Comparison of ENCODE assay signal across 27 mouse cellular contexts in genomic region chr19:41303933-41304332, GRCm38 (mm10). TPM values are rescaled to one million over a fixed set of nuclear protein-coding genes. Genes with fewer than 3 reads are reported as not detected.
DNase-seq lines count a peak whose midpoint lies in the region; ATAC-seq and TF ChIP-seq lines count a peak whose summit lies in the region.
"Had no signal": no experiment of that assay in that cellular context is flagged by ENCODE, and none has a peak within 500 bp of the region (broad histone marks: within the 10 kb centered on the region; RNA-seq: fewer than 3 reads in every experiment).

No protein-coding gene starts in this region.

- peaks cover 15% of the 10 kb centered on the region for H3K4me1 ChIP-seq in forebrain, embryonic 10.5 days
- H3K4me1 ChIP-seq in forebrain, postnatal 0 days (ENCODE audit: insufficient read depth): no peaks in the 10 kb centered on the region
- H3K4me1 ChIP-seq in kidney, embryonic 16.5 days (ENCODE audit: insufficient read depth, low read length): no peaks in the 10 kb centered on the region
- H3K4me1 ChIP-seq in embryonic facial prominence, embryonic 10.5 days: peaks cover 28% of the 10 kb centered on the region
- H3K4me1 ChIP-seq: heart, embryonic 15.5 days; midbrain, embryonic 13.5 days had no signal

- H3K4me3 ChIP-seq in forebrain, embryonic 10.5 days: no peak overlapping the region
- H3K4me3 ChIP-seq in forebrain, postnatal 0 days (ENCODE audit: low read depth, low read length): no peak overlapping the region
- H3K4me3 ChIP-seq in kidney, embryonic 16.5 days (ENCODE audit: low read length): no peak overlapping the region
- H3K4me3 ChIP-seq in embryonic facial prominence, embryonic 10.5 days: no peak overlapping the region
- H3K4me3 ChIP-seq: embryonic facial prominence, embryonic 13.5 days; heart, embryonic 15.5 days; layer of hippocampus, adult 2 months; midbrain, embryonic 13.5 days; neural tube, embryonic 13.5 days had no signal

- H3K27ac ChIP-seq in forebrain, embryonic 10.5 days: peak overlapping the region; percentile 26; the same call in 1 of the 2 replicates
- no peak overlapping the region for H3K27ac ChIP-seq in forebrain, postnatal 0 days (ENCODE audit: low read depth, low read length)
- H3K27ac ChIP-seq in kidney, embryonic 16.5 days (ENCODE audit: low read length): peak overlapping the region; percentile 72
- H3K27ac ChIP-seq in embryonic facial prominence, embryonic 10.5 days (replicated peaks): peak overlapping the region; percentile 66
- H3K27ac ChIP-seq: embryonic facial prominence, embryonic 13.5 days; heart, embryonic 15.5 days; layer of hippocampus, adult 2 months; liver, embryonic 14.5 days; macrophage; midbrain, embryonic 13.5 days; neural tube, embryonic 13.5 days; stomach, postnatal 0 days had no signal

- ATAC-seq in forebrain, postnatal 0 days: no peak
- 0 out of 2 replicates have a peak, but pooled peaks have one; percentile 12 for ATAC-seq in kidney, embryonic 16.5 days (ENCODE audit: low FRiP score, low TSS enrichment)
- ATAC-seq: forebrain, embryonic 16.5 days; hindbrain, embryonic 16.5 days; midbrain, embryonic 13.5 days had no signal

- no peak overlapping the region for H3K4me2 ChIP-seq in forebrain, postnatal 0 days (ENCODE audit: low read depth)
- H3K4me2 ChIP-seq in kidney, embryonic 16.5 days (replicated peaks; ENCODE audit: low read depth, low read length): no peak overlapping the region
- H3K4me2 ChIP-seq: embryonic facial prominence, embryonic 13.5 days; heart, embryonic 15.5 days; midbrain, embryonic 13.5 days; neural tube, embryonic 13.5 days had no signal

- no peaks in the 10 kb centered on the region for H3K36me3 ChIP-seq in forebrain, embryonic 10.5 days (replicated peaks)
- H3K36me3 ChIP-seq in forebrain, postnatal 0 days (ENCODE audit: insufficient read depth): no peaks in the 10 kb centered on the region
- no peaks in the 10 kb centered on the region for H3K36me3 ChIP-seq in kidney, embryonic 16.5 days (ENCODE audit: insufficient read depth, low read length)
- no peaks in the 10 kb centered on the region for H3K36me3 ChIP-seq in embryonic facial prominence, embryonic 10.5 days (replicated peaks)
- H3K36me3 ChIP-seq: embryonic facial prominence, embryonic 13.5 days; heart, embryonic 15.5 days; midbrain, embryonic 13.5 days; neural tube, embryonic 13.5 days had no signal

- no peak for DNase-seq in forebrain, embryonic 10.5 days (ENCODE audit: extremely low spot score, low spot score)
- no peak for DNase-seq in forebrain, postnatal 0 days
- DNase-seq in kidney, postnatal 25 days: no peak
- peak; percentile 37 to 50 for DNase-seq in adrenal gland, postnatal 36 days
- no peak for DNase-seq in embryonic facial prominence, embryonic 10.5 days (ENCODE audit: low spot score)
- DNase-seq in retina, embryonic 14.5 days (ENCODE audit: low spot score): no peak
- DNase-seq: B cell, adult 2 months; cerebellum, adult 11 months; cerebellum, adult 9-11 months; embryo, embryonic 11 days; kidney, postnatal 36 days; lung, adult 2 months; lung, postnatal 10 days; right cerebral cortex, postnatal 4 days; thymus, adult 18-20 months; thymus, postnatal 25 days had no signal

- H3K9ac ChIP-seq in forebrain, postnatal 0 days: no peak overlapping the region
- no peak overlapping the region for H3K9ac ChIP-seq in kidney, embryonic 16.5 days (replicated peaks; ENCODE audit: low read length)
- H3K9ac ChIP-seq: embryonic facial prominence, embryonic 13.5 days; heart, embryonic 15.5 days; liver, embryonic 14.5 days; midbrain, embryonic 13.5 days; neural tube, embryonic 13.5 days had no signal

- WGBS in forebrain, embryonic 10.5 days: 80% methylated on average over 3 of the region's 3 CpGs
- 67% methylated on average over 3 of the region's 3 CpGs for WGBS in forebrain, postnatal 0 days
- 50% methylated on average over 3 of the region's 3 CpGs for WGBS in kidney, embryonic 16.5 days
- 62% methylated on average over 3 of the region's 3 CpGs for WGBS in embryonic facial prominence, embryonic 10.5 days

- H3K9me3 ChIP-seq in forebrain, embryonic 10.5 days: no peaks in the 10 kb centered on the region
- no peaks in the 10 kb centered on the region for H3K9me3 ChIP-seq in forebrain, postnatal 0 days (ENCODE audit: low read length)
- H3K9me3 ChIP-seq in kidney, embryonic 16.5 days (ENCODE audit: low read length): no peaks in the 10 kb centered on the region
- no peaks in the 10 kb centered on the region for H3K9me3 ChIP-seq in embryonic facial prominence, embryonic 10.5 days
- H3K9me3 ChIP-seq: embryonic facial prominence, embryonic 13.5 days; heart, embryonic 15.5 days; midbrain, embryonic 13.5 days; neural tube, embryonic 13.5 days had no signal

- TF ChIP-seq CTCF in forebrain, postnatal 0 days (IDR thresholded peaks at IDR 0.05; ENCODE audit: low read depth): no peak

- no peaks in the 10 kb centered on the region for H3K27me3 ChIP-seq in forebrain, embryonic 10.5 days (ENCODE audit: poor library complexity, severe bottlenecking)
- no peaks in the 10 kb centered on the region for H3K27me3 ChIP-seq in forebrain, postnatal 0 days (ENCODE audit: insufficient read depth, low read length)
- H3K27me3 ChIP-seq in kidney, embryonic 16.5 days (ENCODE audit: insufficient read depth, low read length): 0 out of 2 replicates have a peak, but pooled peaks cover 6% of the 10 kb centered on the region
- no peaks in the 10 kb centered on the region for H3K27me3 ChIP-seq in embryonic facial prominence, embryonic 10.5 days (replicated peaks; ENCODE audit: low read depth, poor library complexity, severe bottlenecking)
- H3K27me3 ChIP-seq: embryonic facial prominence, embryonic 13.5 days; midbrain, embryonic 13.5 days; neural tube, embryonic 13.5 days had no signal

RNA-seq across cellular contexts. Expression of gene Tm9sf3, which starts 40.1 kb away (rescaled TPM):
- polyA plus RNA-seq in forebrain, embryonic 10.5 days (2016; fragmentation: Nextera tagmentation; extraction: Ambion mirVana): 92.8 and 104 TPM in 2 replicates
- 137 and 159 TPM in 2 replicates for total RNA-seq in forebrain, postnatal 0 days (2014; rRNA removed)
- 50.7 and 66.3 TPM in 2 replicates for polyA plus RNA-seq in forebrain, postnatal 0 days (2015; fragmentation: Nextera tagmentation; extraction: Ambion mirVana)
- 138 and 146 TPM in 2 replicates for polyA plus RNA-seq in kidney, embryonic 16.5 days (2015; fragmentation: Nextera tagmentation; extraction: Ambion mirVana)
- 100 to 1,000 TPM; 182 to 192 TPM for total RNA-seq in adrenal gland, postnatal 36 days (2021)
- 95.9 and 96.9 TPM in 2 replicates for polyA plus RNA-seq in embryonic facial prominence, embryonic 10.5 days (2016; fragmentation: Nextera tagmentation; extraction: Ambion mirVana)

Comparison
In these comparisons a context has a peak if more than half of its experiments do, and no peak if none do; other contexts are left out.
1. DNase-seq: peak in adrenal gland, postnatal 36 days (2 of 2); none in forebrain, embryonic 10.5 days (single experiment), forebrain, postnatal 0 days (single experiment), kidney, postnatal 25 days (0 of 2), embryonic facial prominence, embryonic 10.5 days (single experiment) and retina, embryonic 14.5 days (single experiment).